Mouse (Mus musculus) erythroblast, adult 5-6 weeks (primary cell): ENCODE data around the gene Pde4d. TPM values are rescaled to one million over a fixed set of nuclear protein-coding genes. Genes with fewer than 3 reads are reported as not detected.

Experiments used
- ATAC-seq: replicated peaks from 2 replicates; pipeline ENCODE4 v1.8.0; 2016; ENCODE audit warnings: moderate number of reproducible peaks, mild to moderate bottlenecking, moderate TSS enrichment, inconsistent platforms; ENCODE audit not compliant: poor library complexity, low FRiP score, severe bottlenecking
- total RNA-seq, 2 experiments: library from RNA; stranded (forward) in 1 of 2; stranded (reverse) in 1 of 2; fragments of 150-400 nt in 1 of 2; fragments of 200-764, 138-1000 nt in 1 of 2; gene quantifications; 2 replicates each; pipeline versions ENCODE4 v1.2.3 to v1.2.4; 2015 to 2017; ENCODE audit warnings: low replicate concordance in 2 of 2

Gene Pde4d
- total RNA-seq, 2 experiments from 2014 or later, result 41.3 to 42.3 TPM

- no peak for ATAC-seq
Observed at GRCm38 (mm10) chr13:108552288-108552687, 102.5 kb downstream of the Pde4d start.

- ATAC-seq, result no peak
Observed at GRCm38 (mm10) chr13:108552995-108553394, 103.2 kb downstream of the Pde4d start.

GRCm38 (mm10) chr13:108554901-108555300 lies 105.2 kb downstream of the Pde4d start:
- ATAC-seq, result no peak

GRCm38 (mm10) chr13:108596938-108597337 lies 147.2 kb downstream of the Pde4d start:
- ATAC-seq, result no peak

GRCm38 (mm10) chr13:108598673-108599072 lies 148.9 kb downstream of the Pde4d start:
- no peak for ATAC-seq

GRCm38 (mm10) chr13:108599186-108599900 lies 149.6 kb downstream of the Pde4d start:
- no peak for ATAC-seq

GRCm38 (mm10) chr13:108601021-108601420 lies 151.3 kb downstream of the Pde4d start:
- ATAC-seq, result no peak

- no peak for ATAC-seq
Observed at GRCm38 (mm10) chr13:108603502-108603901, 153.8 kb downstream of the Pde4d start.

- ATAC-seq, result no peak
Observed at GRCm38 (mm10) chr13:108604213-108604612, 154.5 kb downstream of the Pde4d start.

GRCm38 (mm10) chr13:108618207-108618606 lies 168.5 kb downstream of the Pde4d start:
- no peak for ATAC-seq

GRCm38 (mm10) chr13:108622681-108623080 lies 172.9 kb downstream of the Pde4d start:
- ATAC-seq, result no peak

- ATAC-seq, result no peak
Observed at GRCm38 (mm10) chr13:108623929-108624328, 174.2 kb downstream of the Pde4d start.

GRCm38 (mm10) chr13:108626166-108626565 lies 176.4 kb downstream of the Pde4d start:
- ATAC-seq, result no peak

GRCm38 (mm10) chr13:108628501-108628900 lies 178.8 kb downstream of the Pde4d start:
- ATAC-seq, result no peak

- ATAC-seq, result no peak
Observed at GRCm38 (mm10) chr13:108630576-108630975, 180.8 kb downstream of the Pde4d start.

GRCm38 (mm10) chr13:108631222-108631621 lies 181.5 kb downstream of the Pde4d start:
- ATAC-seq, result no peak

- no peak for ATAC-seq
Observed at GRCm38 (mm10) chr13:108636526-108636925, 186.8 kb downstream of the Pde4d start.

GRCm38 (mm10) chr13:108642259-108642658 lies 192.5 kb downstream of the Pde4d start:
- ATAC-seq, result no peak

- ATAC-seq, result no peak
Observed at GRCm38 (mm10) chr13:108646801-108647200, 197.1 kb downstream of the Pde4d start.

GRCm38 (mm10) chr13:108647239-108647638 lies 197.5 kb downstream of the Pde4d start:
- ATAC-seq, result no peak

- ATAC-seq, result no peak
Observed at GRCm38 (mm10) chr13:108654026-108654723, 204.4 kb downstream of the Pde4d start.
